Mouse (Mus musculus) brain, embryonic 14.5 days (tissue): ENCODE measurements around the gene Drg1.
"Not testable (repeated sequence)": the region's sequence is repeated elsewhere in the genome, so short reads cannot be mapped to it uniquely, and the experiment has no call there.

Source experiments
- CTCF ChIP-seq: fragments of 200-500 bp; IDR thresholded peaks from 2 replicates; pipeline ENCODE4 v1.5.1; 2012; ENCODE audit warnings: inconsistent platforms, mild to moderate bottlenecking, moderate library complexity, borderline replicate concordance; ENCODE audit not compliant: insufficient read depth, insufficient read length; ENCODE audit errors: extremely low read depth
- POLR2A ChIP-seq: fragments of 200-500 bp; IDR thresholded peaks from 2 replicates; pipeline ENCODE4 v1.6.1; 2012; ENCODE audit warnings: mild to moderate bottlenecking, inconsistent platforms, borderline replicate concordance; ENCODE audit not compliant: poor library complexity, insufficient read depth, insufficient read length, severe bottlenecking; ENCODE audit errors: extremely low read depth

- TF ChIP-seq CTCF, POLR2A: not testable (repeated sequence)
Measured at GRCm38 (mm10) chr11:3181250-3181649, 85.0 kb downstream of the Drg1 start.
